27 mouse cellular contexts compared by ENCODE assay signal in the genomic region with DNA sequence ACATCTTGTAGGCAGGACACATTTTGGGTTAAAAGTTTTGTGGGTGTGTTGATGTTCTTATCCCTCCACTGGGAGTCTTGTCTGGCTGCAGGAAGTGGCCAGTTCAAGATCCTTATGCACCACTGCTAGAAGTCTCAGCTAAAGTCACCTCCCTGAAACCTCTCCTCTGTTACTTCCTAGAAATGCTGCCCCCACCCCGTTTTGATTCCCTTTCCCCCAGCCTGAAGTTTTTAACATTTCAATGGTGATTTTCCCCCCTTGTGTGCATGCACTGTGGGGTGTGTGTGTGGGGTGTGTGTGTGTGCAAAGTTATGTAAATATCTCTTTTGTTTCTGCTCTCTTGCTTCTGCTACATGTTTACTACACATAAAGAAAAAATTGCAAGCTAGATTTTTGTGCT. TPM values are rescaled to one million over a fixed set of nuclear protein-coding genes. Genes with fewer than 3 reads are reported as not detected.
A peak's percentile ranks its signal among the peaks of the same experiment; 100 is the strongest.
DNase-seq lines count a peak whose midpoint lies in the region; TF ChIP-seq lines count a peak whose summit lies in the region.
"Had no signal": no experiment of that assay in that cellular context is flagged by ENCODE, and none has a peak within 500 bp of the region (broad histone marks: within the 10 kb centered on the region; RNA-seq: fewer than 3 reads in every experiment).

No protein-coding gene starts in this region.

- peaks cover 12% of the 10 kb centered on the region; the same call in 1 of the 2 replicates for H3K9me3 ChIP-seq in E14TG2a.4 (ENCODE audit: low read length)
- no peaks in the 10 kb centered on the region for H3K9me3 ChIP-seq in heart, embryonic 10.5 days
- H3K9me3 ChIP-seq: embryonic facial prominence, embryonic 10.5 days; embryonic facial prominence, embryonic 12.5 days; forebrain, embryonic 13.5 days; forebrain, embryonic 15.5 days; G1E had no signal

- H3K27me3 ChIP-seq in E14TG2a.4 (ENCODE audit: insufficient read depth, low read length) = no peaks in the 10 kb centered on the region
- no peaks in the 10 kb centered on the region for H3K27me3 ChIP-seq in heart, embryonic 10.5 days (ENCODE audit: insufficient read depth, poor library complexity, severe bottlenecking)
- H3K27me3 ChIP-seq: CH12.LX; embryonic facial prominence, embryonic 12.5 days; forebrain, embryonic 13.5 days; forebrain, embryonic 15.5 days had no signal

- no peak for TF ChIP-seq CTCF in E14TG2a.4 (conservative IDR thresholded peaks at IDR 0.05; ENCODE audit: low read length)

- DNase-seq in ES-CJ7 (ENCODE audit: low read depth, low spot score) = peak; percentile 68
- DNase-seq in R1 (ENCODE audit: low read depth, low spot score) = peak; percentile 89
- no peak for DNase-seq in cerebellum, adult 11-12 months
- DNase-seq in ovary, adult 18-20 months (ENCODE audit: low spot score) = no peak
- no peak for DNase-seq in heart, embryonic 10.5 days (ENCODE audit: low spot score)
- DNase-seq: adrenal gland, adult 8-10 months; adrenal gland, postnatal 14 days; adrenal gland, postnatal 36 days; B cell, adult 2 months; cerebellum, adult 18-20 months; cerebellum, adult 8-10 months; cerebellum, adult 9-11 months; cerebellum, postnatal 14 days; cerebellum, postnatal 36 days; forebrain, postnatal 0 days had no signal

- no peak overlapping the region for H3K27ac ChIP-seq in heart, embryonic 10.5 days
- H3K27ac ChIP-seq: embryonic facial prominence, embryonic 10.5 days; embryonic facial prominence, embryonic 12.5 days; forebrain, embryonic 13.5 days; forebrain, embryonic 15.5 days had no signal

- peak overlapping the region; percentile 54 for H3K4me3 ChIP-seq in E14TG2a.4 (replicated peaks; ENCODE audit: low read length)
- H3K4me3 ChIP-seq in heart, embryonic 10.5 days = no peak overlapping the region
- H3K4me3 ChIP-seq: embryonic facial prominence, embryonic 10.5 days; embryonic facial prominence, embryonic 12.5 days; forebrain, embryonic 13.5 days; forebrain, embryonic 15.5 days had no signal

- H3K4me1 ChIP-seq in E14TG2a.4 (replicated peaks; ENCODE audit: low read depth, low read length) = peaks cover 92% of the 10 kb centered on the region
- no peaks in the 10 kb centered on the region for H3K4me1 ChIP-seq in heart, embryonic 10.5 days
- H3K4me1 ChIP-seq: embryonic facial prominence, embryonic 10.5 days; embryonic facial prominence, embryonic 12.5 days; forebrain, embryonic 13.5 days; forebrain, embryonic 15.5 days had no signal

- WGBS in heart, embryonic 10.5 days = 25% methylated on average over 1 of the region's 1 CpGs

- H3K36me3 ChIP-seq in E14TG2a.4 (ENCODE audit: insufficient read depth, low read length) = peaks cover 27% of the 10 kb centered on the region
- H3K36me3 ChIP-seq in heart, embryonic 10.5 days = no peaks in the 10 kb centered on the region
- H3K36me3 ChIP-seq: embryonic facial prominence, embryonic 10.5 days; embryonic facial prominence, embryonic 12.5 days; forebrain, embryonic 15.5 days; G1E had no signal

RNA-seq across cellular contexts. Expression of a gene that starts 4.4 kb away (rescaled TPM):
- polyA plus RNA-seq in heart, embryonic 10.5 days (2016; fragmentation: Nextera tagmentation; extraction: Ambion mirVana) = 0.05 TPM in 1 of 2 replicates, not detected in the other
- polyA plus RNA-seq: embryonic facial prominence, embryonic 10.5 days; embryonic facial prominence, embryonic 12.5 days; forebrain, embryonic 11.5 days; forebrain, embryonic 13.5 days; forebrain, embryonic 15.5 days; G1E; Patski had no signal

RNA-seq across cellular contexts. Expression of a gene that starts 23.2 kb away (rescaled TPM):
- not detected in 2 replicates for polyA plus RNA-seq in heart, embryonic 10.5 days (2016; fragmentation: Nextera tagmentation; extraction: Ambion mirVana)
- polyA plus RNA-seq: activated CD4-positive, CD25-positive, alpha-beta regulatory T cell, adult 4 months; CD4-positive, CD25-positive, alpha-beta regulatory T cell, adult 4 months; embryonic facial prominence, embryonic 10.5 days; embryonic facial prominence, embryonic 12.5 days; embryonic facial prominence, embryonic 14.5 days; forebrain, embryonic 11.5 days; forebrain, embryonic 13.5 days; forebrain, embryonic 15.5 days; forebrain, postnatal 0 days; G1E; Patski had no signal

Comparison
In these comparisons a context has a peak if more than half of its experiments do, and no peak if none do; other contexts are left out.
1. DNase-seq: peak in ES-CJ7 (single experiment) and R1 (single experiment); none in cerebellum, adult 11-12 months (single experiment), ovary, adult 18-20 months (single experiment) and heart, embryonic 10.5 days (single experiment).